12 mouse cellular contexts compared by ENCODE assay signal in the genomic region with DNA sequence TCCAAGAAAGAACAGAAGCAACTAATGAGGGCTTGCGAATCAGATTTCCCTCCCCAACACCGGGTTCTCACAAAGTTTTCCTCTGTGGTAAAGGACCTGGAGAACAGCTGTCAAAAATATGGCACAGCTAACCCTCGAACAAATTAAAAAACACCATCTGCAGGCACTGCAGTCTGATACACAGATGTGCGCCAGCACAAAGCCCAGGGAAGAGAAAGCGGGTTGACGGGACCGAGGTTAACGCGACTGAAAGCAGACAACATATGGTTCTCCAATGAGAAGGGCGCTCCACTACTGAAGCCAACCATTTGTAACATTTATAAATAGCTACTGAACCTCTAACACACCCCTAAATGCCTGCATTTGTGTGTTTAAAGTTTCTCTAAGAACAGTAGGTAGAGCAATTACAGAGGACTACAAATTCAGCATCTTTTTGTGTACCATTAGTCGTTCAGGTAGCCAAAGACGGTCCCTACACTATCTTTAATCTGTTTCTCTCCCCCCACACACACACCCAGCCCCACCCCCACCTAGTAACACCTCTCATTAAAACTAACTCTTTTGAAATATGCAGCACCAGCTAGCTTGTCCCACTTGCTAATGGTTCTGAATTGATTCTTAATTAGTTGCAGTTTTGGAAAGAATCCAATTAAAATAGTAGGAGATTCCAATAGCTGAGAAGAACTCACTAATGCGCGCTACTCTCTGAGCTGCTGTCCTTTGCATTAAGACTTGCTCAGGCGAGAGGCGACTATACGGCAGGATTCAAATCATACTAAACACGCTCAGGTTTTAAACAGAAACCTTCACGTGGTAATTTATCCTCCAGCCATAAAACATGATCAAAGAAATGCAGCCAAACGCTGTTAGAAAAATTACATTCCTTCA.
DNase-seq lines count a peak whose midpoint lies in the region; ATAC-seq and TF ChIP-seq lines count a peak whose summit lies in the region.
"Had no signal": no experiment of that assay in that cellular context is flagged by ENCODE, and none has a peak within 500 bp of the region (broad histone marks: within the 10 kb centered on the region; RNA-seq: fewer than 3 reads in every experiment).

No protein-coding gene starts in this region.

- H3K9ac ChIP-seq in forebrain, embryonic 11.5 days (ENCODE audit: low read length): no peak overlapping the region
- no peak overlapping the region for H3K9ac ChIP-seq in heart, adult 2 months (ENCODE audit: low read depth, low read length)

- H3K79me2 ChIP-seq in heart, adult 2 months (replicated peaks; ENCODE audit: control insufficient read depth, insufficient read depth, low read length): no peaks in the 10 kb centered on the region

- ATAC-seq in forebrain, embryonic 11.5 days (replicated peaks; ENCODE audit: low FRiP score): peak; percentile 77
- ATAC-seq: inflammation-experienced regulatory T-cells, adult 6 months had no signal

- no peaks in the 10 kb centered on the region for H3K9me3 ChIP-seq in forebrain, embryonic 11.5 days (ENCODE audit: control insufficient read depth, low read length)
- no peaks in the 10 kb centered on the region for H3K9me3 ChIP-seq in limb, embryonic 10.5 days (replicated peaks)
- H3K9me3 ChIP-seq: heart, embryonic 10.5 days had no signal

- no peak for TF ChIP-seq POLR2A in heart, adult 2 months (IDR thresholded peaks at IDR 0.05; ENCODE audit: insufficient read depth, low read depth, low read length)

- no peak for TF ChIP-seq EP300 in heart, adult 2 months (IDR thresholded peaks at IDR 0.05; ENCODE audit: insufficient read depth, low read depth, low read length)

- no peak overlapping the region for H3K4me3 ChIP-seq in forebrain, embryonic 11.5 days (ENCODE audit: low read depth, low read length)
- peak overlapping the region; percentile 27 for H3K4me3 ChIP-seq in limb, embryonic 10.5 days
- no peak overlapping the region for H3K4me3 ChIP-seq in heart, adult 2 months
- H3K4me3 ChIP-seq: heart, embryonic 10.5 days had no signal

- peak overlapping the region; percentile 74 for H3K27ac ChIP-seq in forebrain, embryonic 11.5 days (ENCODE audit: low read depth, low read length)
- H3K27ac ChIP-seq in limb, embryonic 10.5 days: peak overlapping the region; percentile 82
- H3K27ac ChIP-seq in heart, adult 2 months: no peak overlapping the region
- H3K27ac ChIP-seq: heart, embryonic 10.5 days had no signal

- no peak for TF ChIP-seq CTCF in heart, adult 2 months (IDR thresholded peaks at IDR 0.05)

- H3K4me1 ChIP-seq in forebrain, embryonic 11.5 days (replicated peaks; ENCODE audit: control insufficient read depth, insufficient read depth, low read length): peaks cover 4% of the 10 kb centered on the region; the same call in 1 of the 2 replicates
- H3K4me1 ChIP-seq in limb, embryonic 10.5 days: peaks cover 52% of the 10 kb centered on the region
- no peaks in the 10 kb centered on the region for H3K4me1 ChIP-seq in heart, adult 2 months (ENCODE audit: control insufficient read depth, insufficient read depth, low read length)
- H3K4me1 ChIP-seq: heart, embryonic 10.5 days had no signal

- peak; percentile 46 for DNase-seq in embryo, embryonic 11 days
- peak; percentile 65 for DNase-seq in forebrain, embryonic 11.5 days (ENCODE audit: low spot score)
- peak; percentile 69 for DNase-seq in limb, embryonic 10.5 days (ENCODE audit: low spot score)
- peak; percentile 32 for DNase-seq in neural tube, embryonic 10.5 days (ENCODE audit: extremely low spot score, low spot score)
- DNase-seq in thymus, postnatal 0 days (ENCODE audit: low spot score): no peak
- no peak for DNase-seq in heart, adult 2 months
- DNase-seq in urinary bladder, adult 2 months (ENCODE audit: low spot score): no peak
- DNase-seq: lung, adult 2 months; thymus, postnatal 14 days had no signal

- 50% methylated on average over 20 of the region's 20 CpGs for WGBS in forebrain, embryonic 11.5 days
- WGBS in limb, embryonic 10.5 days: 35% methylated on average over 20 of the region's 20 CpGs
- WGBS in heart, adult 2 months: 87% methylated on average over 20 of the region's 20 CpGs

- intact Hi-C loops in heart, adult 2 months (cut with DNase I): no loop called here

- no peaks in the 10 kb centered on the region for H3K27me3 ChIP-seq in forebrain, embryonic 11.5 days (ENCODE audit: control insufficient read depth, insufficient read depth, low read length)
- H3K27me3 ChIP-seq in limb, embryonic 10.5 days (ENCODE audit: low read depth, poor library complexity, severe bottlenecking): no peaks in the 10 kb centered on the region
- no peaks in the 10 kb centered on the region for H3K27me3 ChIP-seq in heart, adult 2 months (ENCODE audit: control insufficient read depth, insufficient read depth, low read length)
- H3K27me3 ChIP-seq: CH12.LX had no signal

- peak overlapping the region; percentile 25; the same call in 1 of the 2 replicates for H3K4me2 ChIP-seq in forebrain, embryonic 11.5 days (ENCODE audit: low read depth, low read length, severe bottlenecking)

- H3K36me3 ChIP-seq in forebrain, embryonic 11.5 days (ENCODE audit: control insufficient read depth, insufficient read depth, low read length): no peaks in the 10 kb centered on the region
- H3K36me3 ChIP-seq in limb, embryonic 10.5 days: no peaks in the 10 kb centered on the region
- H3K36me3 ChIP-seq in heart, adult 2 months (ENCODE audit: control insufficient read depth, insufficient read depth, low read length): no peaks in the 10 kb centered on the region
- H3K36me3 ChIP-seq: heart, embryonic 10.5 days had no signal

Comparison
In these comparisons a context has a peak if more than half of its experiments do, and no peak if none do; other contexts are left out.
1. DNase-seq: peak in embryo, embryonic 11 days (single experiment), forebrain, embryonic 11.5 days (single experiment), limb, embryonic 10.5 days (single experiment) and neural tube, embryonic 10.5 days (single experiment); none in thymus, postnatal 0 days (single experiment), heart, adult 2 months (0 of 2) and urinary bladder, adult 2 months (single experiment).